Mouse (Mus musculus): Measurements from ENCODE around the gene Clmn.
"Not testable (repeated sequence)": the region's sequence is repeated elsewhere in the genome, so short reads cannot be mapped to it uniquely, and the experiment has no call there.

The Clmn gene

GRCm38 (mm10) chr12:104838987-104839386 lies 25.9 kb downstream of the Clmn start:
- no peak for DNase-seq (ENCODE audit: low read depth, low spot score)

DNA sequence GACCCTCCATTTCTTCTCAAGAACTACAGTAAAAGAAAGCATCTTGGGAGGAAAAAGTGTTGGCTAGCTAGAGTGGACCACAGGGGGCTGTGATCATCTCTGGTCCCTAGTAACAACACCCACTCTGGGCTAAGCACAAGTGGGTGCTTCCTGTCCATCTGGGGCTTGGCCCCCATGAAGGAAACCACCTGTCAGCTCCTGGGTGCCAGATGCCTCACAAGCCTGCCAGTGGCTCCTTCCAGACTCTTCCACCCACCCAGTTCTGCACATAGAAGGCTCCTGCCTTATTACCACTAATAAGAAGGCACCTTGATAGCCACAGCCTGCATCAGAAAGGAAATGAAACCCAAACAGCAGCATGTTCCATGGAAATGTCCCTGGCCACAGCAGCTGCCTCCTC lies 26.4 kb downstream of the Clmn start:
- no peak for DNase-seq (ENCODE audit: low read depth, low spot score)

GRCm38 (mm10) chr12:104837957-104838401 lies 26.9 kb downstream of the Clmn start:
- no peak for DNase-seq (ENCODE audit: low read depth, low spot score)

DNA sequence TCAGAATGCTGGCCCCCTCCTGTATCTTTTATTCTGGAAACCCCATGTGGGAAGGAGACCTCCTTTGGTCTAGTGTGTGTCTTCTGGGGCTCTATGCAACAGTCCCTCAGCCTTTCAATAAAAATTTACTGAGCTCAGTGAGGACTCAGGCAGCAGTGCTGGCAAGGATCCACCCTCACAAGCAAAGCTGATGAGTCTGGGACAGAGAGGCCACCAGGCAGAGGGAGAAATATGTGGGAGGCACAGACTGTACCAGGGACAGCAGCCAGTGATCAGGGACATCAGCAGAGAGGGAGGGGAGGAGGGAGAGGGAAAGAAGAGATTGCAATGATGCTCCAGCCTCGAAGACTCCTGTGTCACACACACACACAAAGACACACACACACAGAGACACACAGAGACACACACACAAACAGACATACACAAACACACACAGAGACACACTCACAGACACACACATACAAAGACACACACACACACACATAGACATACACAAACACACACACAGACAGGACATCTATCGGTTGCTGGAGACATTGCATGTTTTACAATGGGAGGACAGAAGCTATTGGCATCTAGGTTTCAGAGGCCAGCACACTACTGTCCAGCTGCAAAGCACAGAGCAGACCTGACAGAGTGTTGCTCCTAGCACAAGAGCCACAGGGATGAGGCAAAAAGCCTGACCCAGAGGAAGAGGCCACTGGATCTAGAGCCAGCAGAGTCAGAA lies 27.6 kb downstream of the Clmn start:
- DNase-seq (ENCODE audit: low read depth, low spot score): no peak

DNA sequence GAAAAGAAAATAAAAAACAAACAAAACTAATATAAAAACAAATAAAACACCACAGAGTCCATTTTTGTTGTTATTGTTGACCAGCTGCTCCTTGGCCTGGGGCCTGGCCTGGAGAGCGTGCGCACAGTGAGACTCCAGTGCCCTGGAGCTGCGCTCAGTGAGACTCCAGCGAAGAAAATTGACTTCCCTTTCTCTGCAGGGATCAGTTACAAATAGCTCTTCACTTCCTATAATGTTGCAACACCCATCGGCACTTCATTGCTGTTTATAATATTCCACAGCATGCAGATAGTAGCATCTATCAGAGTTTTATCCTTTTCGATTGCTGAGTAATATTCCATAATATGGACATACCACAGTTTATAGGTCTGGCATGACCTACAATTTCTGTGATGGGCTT lies 28.6 kb downstream of the Clmn start:
- no peak for DNase-seq (ENCODE audit: low read depth, low spot score)

GRCm38 (mm10) chr12:104835369-104836094 lies 29.3 kb downstream of the Clmn start:
- DNase-seq (ENCODE audit: low read depth, low spot score): no peak

DNA sequence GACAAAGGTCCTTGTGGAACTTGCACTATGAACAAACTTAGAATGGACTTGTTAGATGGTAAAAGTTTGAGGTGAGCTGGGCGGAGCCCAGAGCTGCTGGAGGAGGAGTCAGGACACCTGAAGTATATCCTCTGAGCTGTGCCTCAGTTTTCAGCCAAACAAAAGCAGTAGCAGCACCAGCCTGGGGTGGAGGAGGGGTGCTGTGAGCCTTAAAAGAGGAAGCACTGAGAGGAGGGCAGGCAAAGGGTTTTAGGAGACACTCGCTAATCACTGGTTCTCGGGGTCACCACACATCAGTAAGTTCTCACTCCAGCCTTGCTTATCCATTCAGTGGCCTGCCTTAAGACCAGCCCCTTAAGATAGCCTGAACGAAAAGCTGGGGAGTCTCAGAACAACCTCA lies 30.1 kb downstream of the Clmn start:
- no peak for DNase-seq (ENCODE audit: low read depth, low spot score)

- DNase-seq (ENCODE audit: low read depth, low spot score): no peak
These were observed 34.0 kb downstream of the Clmn start for GRCm38 (mm10) chr12:104830666-104831435.

DNA sequence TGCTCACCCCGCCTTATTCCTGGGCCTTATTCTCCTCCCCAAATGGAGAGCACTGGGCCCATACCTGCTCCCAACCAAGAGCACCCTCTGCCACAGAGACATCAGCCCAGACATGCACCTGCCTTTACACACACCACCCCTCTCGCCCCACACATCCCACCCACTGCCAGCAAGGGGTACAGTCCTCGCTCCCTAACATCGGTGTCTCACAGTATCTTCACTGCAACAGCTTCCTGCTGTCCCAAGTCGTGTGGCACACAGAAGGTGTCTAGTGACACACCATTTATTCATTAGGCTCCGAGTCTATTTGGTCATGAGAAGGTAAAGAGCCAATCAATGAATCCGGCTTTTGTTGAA lies 34.6 kb downstream of the Clmn start:
- no peak for DNase-seq (ENCODE audit: low read depth, low spot score)

DNA sequence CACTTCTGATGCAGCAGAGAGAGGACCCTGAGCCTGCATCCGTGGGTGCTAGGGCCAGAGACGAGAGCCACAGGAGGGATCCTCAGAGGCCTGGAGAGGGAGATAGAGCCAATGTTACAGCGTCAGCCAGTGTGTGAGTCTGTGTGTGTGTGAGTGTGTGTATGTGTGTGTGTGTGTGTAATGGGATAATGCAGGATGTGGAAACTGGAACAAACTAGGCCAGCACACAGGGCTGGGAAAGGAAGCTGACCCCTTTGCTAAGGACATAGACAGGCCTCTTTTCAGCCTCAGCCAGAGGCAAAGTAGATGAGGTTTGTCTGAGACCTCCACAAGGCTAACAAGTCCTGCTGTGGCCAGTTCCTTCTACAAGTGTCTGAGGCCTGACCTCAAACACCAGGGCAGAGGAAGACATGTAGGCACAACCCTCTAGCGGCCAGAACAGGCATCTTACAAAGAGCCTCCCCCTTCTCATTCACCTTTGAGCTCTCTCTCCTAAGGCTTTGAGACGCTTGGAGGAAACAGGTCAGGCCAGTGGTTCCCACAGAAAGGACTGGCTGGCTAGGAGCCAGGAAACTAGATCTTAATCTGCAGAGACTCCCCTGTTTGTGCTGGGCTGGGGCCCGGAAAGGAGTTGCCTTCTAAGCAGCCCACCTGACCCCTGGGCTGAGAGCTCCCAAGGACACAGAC lies 35.1 kb downstream of the Clmn start:
- no peak for DNase-seq (ENCODE audit: low read depth, low spot score)

DNA sequence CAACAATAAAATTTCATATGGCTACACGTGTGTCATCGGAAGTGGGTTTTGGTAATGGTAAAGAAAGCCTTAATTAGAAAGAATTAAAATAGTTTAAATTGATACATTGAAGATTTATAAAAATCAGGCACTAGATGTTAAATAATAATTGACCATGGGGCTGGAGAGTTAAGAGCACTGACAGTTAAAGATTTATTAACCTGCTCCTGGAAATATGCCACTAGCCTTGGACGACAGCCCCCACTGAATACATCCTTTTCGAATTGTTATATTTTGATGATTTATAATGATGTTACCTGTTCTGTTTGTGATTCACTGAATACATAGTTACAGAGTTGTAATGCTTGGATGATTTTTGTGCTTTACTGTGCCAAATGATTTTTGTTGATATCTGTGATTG lies 35.9 kb downstream of the Clmn start:
- not testable (repeated sequence) for DNase-seq (ENCODE audit: low read depth, low spot score)

DNA sequence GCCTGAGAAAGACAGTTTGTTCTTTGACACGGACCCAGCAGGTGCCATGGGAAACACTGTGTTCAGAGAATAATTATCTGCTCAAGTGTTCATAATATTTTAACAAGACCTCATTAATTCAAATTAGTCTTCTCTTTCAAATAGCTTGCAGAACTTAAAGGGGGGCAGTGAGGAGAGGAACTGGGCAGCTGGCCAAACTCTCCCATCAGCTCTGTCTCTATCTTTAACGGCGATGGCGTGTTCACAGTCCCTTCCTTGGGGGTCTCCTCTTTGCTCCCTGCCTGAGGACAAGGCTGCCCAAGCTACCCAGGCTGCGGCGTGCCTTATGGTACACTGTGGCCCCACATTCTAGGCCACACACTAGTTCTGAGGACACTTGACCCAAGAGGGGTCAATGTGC lies 37.2 kb downstream of the Clmn start:
- DNase-seq (ENCODE audit: low read depth, low spot score): no peak

GRCm38 (mm10) chr12:104824907-104825267 lies 40.0 kb downstream of the Clmn start:
- no peak for DNase-seq (ENCODE audit: low read depth, low spot score)

DNA sequence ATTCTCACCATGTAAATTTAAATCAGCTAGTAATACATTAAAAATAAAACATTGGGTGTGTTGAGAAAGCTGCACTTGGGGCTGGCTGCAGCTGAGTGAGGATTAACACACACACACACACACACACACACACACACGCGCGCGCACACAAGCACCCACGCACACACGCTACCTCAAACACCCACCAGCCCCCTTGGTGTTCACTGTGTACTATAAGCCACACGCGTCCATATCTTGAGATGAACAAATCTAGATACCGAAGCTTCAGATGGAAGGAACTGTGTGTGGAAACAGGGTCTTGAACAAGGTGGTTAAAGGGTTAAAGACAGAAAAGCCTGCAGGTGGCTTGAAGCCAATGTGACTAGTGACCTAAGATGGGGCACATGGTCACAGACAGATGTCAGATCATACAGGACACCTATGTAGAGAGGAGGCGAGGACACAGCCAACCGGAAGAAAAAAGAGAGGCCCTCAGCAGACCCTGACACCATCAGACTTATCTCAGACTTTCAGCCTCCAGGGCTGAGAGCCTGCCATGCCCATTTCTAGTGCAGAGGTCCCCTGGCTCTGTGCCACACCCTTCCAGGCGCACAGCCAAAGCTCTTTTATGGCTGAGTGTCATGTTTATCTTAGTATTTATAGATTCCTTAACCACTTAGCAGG lies 40.5 kb downstream of the Clmn start:
- no peak for DNase-seq (ENCODE audit: low read depth, low spot score)

DNA sequence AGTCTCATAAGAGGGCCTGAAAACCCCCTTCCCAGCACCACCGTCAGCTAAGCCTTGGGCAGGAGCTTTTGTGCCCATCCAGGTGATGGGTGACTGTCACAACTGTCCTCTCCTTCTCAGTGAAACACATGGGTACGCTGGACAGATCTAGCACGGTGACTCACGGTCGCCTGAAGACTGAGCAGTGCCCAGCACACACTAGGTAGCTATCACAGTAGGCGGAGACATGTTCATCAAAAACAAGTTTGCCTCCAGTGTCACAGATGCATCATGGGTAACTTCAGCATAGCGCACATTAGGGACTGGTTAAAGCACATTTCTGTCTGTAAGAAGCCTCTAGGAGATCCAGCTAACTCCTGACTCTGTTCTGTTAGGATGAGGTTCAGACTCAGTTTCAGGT lies 41.2 kb downstream of the Clmn start:
- no peak for DNase-seq (ENCODE audit: low read depth, low spot score)

- no peak for DNase-seq (ENCODE audit: low read depth, low spot score)
These were observed 41.9 kb downstream of the Clmn start for GRCm38 (mm10) chr12:104822838-104823599.

- DNase-seq (ENCODE audit: low read depth, low spot score): no peak
These were observed 42.7 kb downstream of the Clmn start for GRCm38 (mm10) chr12:104822151-104822550.

DNA sequence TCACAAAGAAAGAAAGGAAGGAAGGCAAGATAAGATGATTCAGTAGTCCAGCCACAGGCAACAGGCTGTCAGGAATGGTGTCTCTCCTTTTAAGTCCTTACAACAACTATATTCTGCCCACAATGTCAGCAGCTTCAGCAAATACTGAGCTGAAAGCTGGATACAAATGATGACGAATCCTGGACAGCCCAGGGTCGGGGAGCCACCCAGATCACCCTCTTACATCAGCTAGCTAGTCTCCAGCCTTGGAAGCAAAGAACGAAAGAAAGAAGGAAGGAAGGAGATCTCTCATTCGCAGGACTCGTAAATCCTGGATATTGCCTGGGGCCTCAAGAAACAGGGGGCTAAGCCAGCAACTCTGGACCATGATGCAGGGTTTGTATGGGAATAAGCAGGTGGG lies 44.8 kb downstream of the Clmn start:
- no peak for DNase-seq (ENCODE audit: low read depth, low spot score)

DNA sequence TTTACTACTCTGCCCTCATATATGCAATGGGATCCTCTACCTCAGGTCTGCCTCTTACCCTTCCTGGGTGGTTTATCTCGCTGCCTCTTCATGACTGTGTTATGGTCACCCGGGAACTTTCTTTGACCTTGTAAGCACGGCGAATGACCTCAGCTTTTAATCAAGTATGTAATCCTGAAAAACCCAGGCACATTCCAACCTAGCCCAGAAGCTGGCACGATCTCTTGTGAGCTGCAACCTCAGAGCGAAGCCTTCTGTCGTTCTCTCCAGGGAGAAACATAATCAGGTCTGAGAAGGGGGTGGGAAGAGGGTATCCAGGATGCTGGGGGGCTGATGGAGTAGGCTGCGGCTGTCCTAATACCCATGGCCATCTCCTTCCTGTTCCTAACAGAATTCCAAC lies 45.8 kb downstream of the Clmn start:
- DNase-seq (ENCODE audit: low read depth, low spot score): no peak

DNA sequence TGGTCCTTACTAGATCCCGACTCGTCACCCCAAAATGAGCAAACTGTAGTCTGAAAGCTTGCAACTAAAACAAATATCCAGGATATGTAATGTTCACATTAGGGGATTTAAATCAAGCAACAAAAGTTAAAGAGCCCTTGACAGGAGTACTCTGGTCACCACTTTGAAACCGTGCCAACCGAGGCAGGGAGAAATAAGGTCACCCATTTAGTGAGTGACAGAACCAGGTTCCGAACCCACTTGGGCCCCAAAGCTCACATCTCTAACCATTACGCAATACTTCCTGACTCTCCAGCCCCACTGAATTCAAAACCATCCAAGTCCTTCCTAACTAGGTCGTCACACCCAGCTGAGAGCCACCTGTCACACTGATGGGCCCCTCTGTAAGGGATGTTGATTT lies 46.8 kb downstream of the Clmn start:
- no peak for DNase-seq (ENCODE audit: low read depth, low spot score)

Data from retina, postnatal 7 days (tissue).